Mouse (Mus musculus) stomach, embryonic 15.5 days (tissue): ENCODE results near the gene Phlda1. TPM values are rescaled to one million over a fixed set of nuclear protein-coding genes. Genes with fewer than 3 reads are reported as not detected.

Source experiments
- polyA plus RNA-seq: library from polyadenylated mRNA; unstranded; fragments of >200 nt; fragmentation: Nextera tagmentation; extraction: Ambion mirVana; gene quantifications from 2 replicates; pipeline ENCODE4 v1.2.1, GENCODE M21; 2015

Phlda1 gene
- polyA plus RNA-seq, 1 experiment from 2014 or later, result 44.7 TPM

Other genes starting within 250 kb of the Phlda1 start
- gene Bbs10, start 207.6 kb upstream of the Phlda1 start, polyA plus RNA-seq, result 4.5 TPM in 2 replicates
- 188 and 214 TPM in 2 replicates for gene Nap1l1, start 33.1 kb upstream of the Phlda1 start, polyA plus RNA-seq